In the genomic region with DNA sequence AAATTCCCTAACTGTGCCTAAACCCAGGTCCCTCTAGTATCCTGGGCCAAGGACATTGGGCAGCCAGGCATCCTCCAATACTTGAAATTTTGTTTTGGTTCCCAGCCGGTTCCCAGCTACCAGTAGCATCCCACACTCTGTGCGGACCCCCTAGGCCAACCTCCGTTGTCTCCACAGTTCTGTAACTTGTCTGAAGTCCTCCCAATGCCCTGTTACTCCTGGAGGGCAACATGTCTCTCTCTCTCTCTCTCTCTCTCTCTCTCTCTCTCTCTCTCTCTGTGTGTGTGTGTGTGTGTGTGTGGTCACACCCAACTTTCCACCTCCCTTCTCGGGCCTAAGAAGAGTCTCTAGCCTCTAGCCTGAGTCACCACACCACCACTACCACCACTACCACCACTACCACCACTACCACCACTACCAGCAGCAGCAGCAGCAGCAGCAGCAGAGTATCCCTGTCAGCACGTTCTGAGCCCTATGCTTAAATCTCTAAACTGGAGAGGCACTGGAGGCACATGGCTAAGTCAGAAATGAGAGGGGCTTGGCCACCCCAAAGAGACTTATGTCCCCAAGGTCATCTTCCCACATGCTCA, we compare ENCODE assay signal across 10 mouse cellular contexts. TPM values are rescaled to one million over a fixed set of nuclear protein-coding genes. Genes with fewer than 3 reads are reported as not detected.
DNase-seq lines count a peak whose midpoint lies in the region; ATAC-seq and TF ChIP-seq lines count a peak whose summit lies in the region.
"Had no signal": no experiment of that assay in that cellular context is flagged by ENCODE, and none has a peak within 500 bp of the region (broad histone marks: within the 10 kb centered on the region; RNA-seq: fewer than 3 reads in every experiment).

No protein-coding gene starts in this region.

- intact Hi-C loops in gastrocnemius, adult 2 months (cut with DNase I), result no loop called here

- WGBS in thymus, adult 2 months, result 74% methylated on average over 5 of the region's 5 CpGs
- 32% methylated on average over 5 of the region's 5 CpGs for WGBS in liver, embryonic 12.5 days (ENCODE audit: insufficient replicate concordance)

- H3K36me3 ChIP-seq in thymus, adult 2 months (ENCODE audit: control insufficient read depth, insufficient read depth, low read length), result no peaks in the 10 kb centered on the region
- no peaks in the 10 kb centered on the region for H3K36me3 ChIP-seq in liver, embryonic 12.5 days

- peak overlapping the region; percentile 70 for H3K4me2 ChIP-seq in liver, embryonic 12.5 days

- H3K4me3 ChIP-seq in gastrocnemius, adult 2 months, result peak overlapping the region; percentile 92
- 0 out of 2 replicates have a peak overlapping the region, but pooled peaks have one; percentile 16 for H3K4me3 ChIP-seq in thymus, adult 2 months (ENCODE audit: control insufficient read depth, insufficient read depth, low read length)
- H3K4me3 ChIP-seq in liver, embryonic 12.5 days, result peak overlapping the region; percentile 57

- DNase-seq in gastrocnemius, adult 2 months, result no peak
- DNase-seq in gastrocnemius, adult 8-10 months (ENCODE audit: low spot score in 2 of 2), result no peak
- no peak for DNase-seq in thymus, adult 2 months
- no peak for DNase-seq in thymus, postnatal 25 days
- DNase-seq in ovary, adult 18-20 months (ENCODE audit: low spot score), result no peak
- no peak for DNase-seq in layer of hippocampus, adult 9-10 months (ENCODE audit: low spot score)
- DNase-seq in layer of hippocampus, postnatal 36 days, result no peak

- no peak for TF ChIP-seq CTCF in gastrocnemius, adult 2 months (IDR thresholded peaks at IDR 0.05)
- no peak for TF ChIP-seq CTCF in thymus, adult 2 months (IDR thresholded peaks at IDR 0.05; ENCODE audit: borderline replicate concordance, control insufficient read depth, extremely low read depth, insufficient read depth, low read length, poor library complexity)

- no peak for ATAC-seq in liver, embryonic 12.5 days

- no peaks in the 10 kb centered on the region for H3K9me3 ChIP-seq in liver, embryonic 12.5 days (replicated peaks)

- H3K4me1 ChIP-seq in thymus, adult 2 months (replicated peaks; ENCODE audit: control insufficient read depth, insufficient read depth, low read length), result peaks cover 23% of the 10 kb centered on the region
- peaks cover 61% of the 10 kb centered on the region for H3K4me1 ChIP-seq in liver, embryonic 12.5 days

- no peak for TF ChIP-seq POLR2A in thymus, adult 2 months (IDR thresholded peaks at IDR 0.05; ENCODE audit: control insufficient read depth, extremely low read depth, insufficient read depth, low read length, poor library complexity)

- H3K27me3 ChIP-seq in thymus, adult 2 months (ENCODE audit: control insufficient read depth, insufficient read depth, low read length), result peaks cover 5% of the 10 kb centered on the region
- H3K27me3 ChIP-seq in liver, embryonic 12.5 days (replicated peaks), result peaks cover 67% of the 10 kb centered on the region

- H3K27ac ChIP-seq in gastrocnemius, adult 2 months, result peak overlapping the region; percentile 99
- H3K27ac ChIP-seq in thymus, adult 2 months (ENCODE audit: control insufficient read depth, insufficient read depth, low read length), result no peak overlapping the region
- H3K27ac ChIP-seq in liver, embryonic 12.5 days, result peak overlapping the region; percentile 83

- H3K9ac ChIP-seq in liver, embryonic 12.5 days, result peak overlapping the region; percentile 71

RNA-seq across cellular contexts. Expression of a gene that starts 1.1 kb away (rescaled TPM):
- total RNA-seq in gastrocnemius, adult 2 months (2021), result 10 to 100 TPM; 12.2 to 15.3 TPM
- 10 to 100 TPM in 3 of 4 experiments, 1 to 10 TPM in 1; 9.0 to 12.2 (median 10.9) TPM for total RNA-seq in gastrocnemius, adult 8-10 months (2022)
- polyA plus RNA-seq in thymus, adult 2 months (2012; rRNA removed), result 40.5 and 41.3 TPM in 2 replicates
- 11.8 and 12.6 TPM in 2 replicates for polyA plus RNA-seq in liver, embryonic 12.5 days (2016; fragmentation: Nextera tagmentation; extraction: Ambion mirVana)
- total RNA-seq in layer of hippocampus, postnatal 36 days (2021), result 10 to 100 TPM; 75.9 to 90.3 TPM
- total RNA-seq: neutrophil, adult 5-6 weeks had no signal

RNA-seq across cellular contexts. Expression of a gene that starts 11.2 kb away (rescaled TPM):
- total RNA-seq in gastrocnemius, adult 2 months (2021), result 10 to 100 TPM; 13.7 to 16.3 TPM
- 10 to 100 TPM; 14.3 to 18.2 (median 16.2) TPM for total RNA-seq in gastrocnemius, adult 8-10 months (2022)
- 67.2 and 98.6 TPM in 2 replicates for polyA plus RNA-seq in thymus, adult 2 months (2012; rRNA removed)
- polyA plus RNA-seq in liver, embryonic 12.5 days (2016; fragmentation: Nextera tagmentation; extraction: Ambion mirVana), result 12.1 and 13.0 TPM in 2 replicates
- 10 to 100 TPM; 21.2 to 23.5 TPM for total RNA-seq in layer of hippocampus, postnatal 36 days (2021)

RNA-seq across cellular contexts. Expression of a gene that starts 15.0 kb away (rescaled TPM):
- total RNA-seq in gastrocnemius, adult 2 months (2021), result 10 to 100 TPM; 43.3 to 45.6 TPM
- 10 to 100 TPM; 39.1 to 50.7 (median 45.1) TPM for total RNA-seq in gastrocnemius, adult 8-10 months (2022)
- 227 and 265 TPM in 2 replicates for polyA plus RNA-seq in thymus, adult 2 months (2012; rRNA removed)
- polyA plus RNA-seq in liver, embryonic 12.5 days (2016; fragmentation: Nextera tagmentation; extraction: Ambion mirVana), result 35.0 and 37.9 TPM in 2 replicates
- total RNA-seq in layer of hippocampus, postnatal 36 days (2021), result 10 to 100 TPM; 58.2 to 61.4 TPM

RNA-seq across cellular contexts. Expression of a gene that starts 19.8 kb away (rescaled TPM):
- total RNA-seq in gastrocnemius, adult 2 months (2021), result 1 to 10 TPM in 1 of 2 experiments, under 1 TPM in 1; 0.84 to 1.1 TPM
- 1 to 10 TPM in 3 of 4 experiments, under 1 TPM in 1; 0.87 to 2.3 (median 1.1) TPM for total RNA-seq in gastrocnemius, adult 8-10 months (2022)
- polyA plus RNA-seq in thymus, adult 2 months (2012; rRNA removed), result 0.80 and 0.89 TPM in 2 replicates
- 0.81 and 1.1 TPM in 2 replicates for polyA plus RNA-seq in liver, embryonic 12.5 days (2016; fragmentation: Nextera tagmentation; extraction: Ambion mirVana)
- total RNA-seq in layer of hippocampus, postnatal 36 days (2021), result 10 to 100 TPM; 24.2 to 25.3 TPM
- total RNA-seq: common myeloid progenitor, adult 5-6 weeks; neutrophil, adult 5-6 weeks had no signal

RNA-seq across cellular contexts. Expression of a gene that starts 19.8 kb away (rescaled TPM):
- total RNA-seq in gastrocnemius, adult 2 months (2021), result under 1 TPM in 1 of 2 experiments, not detected in 1; 0.11 TPM
- under 1 TPM in 2 of 4 experiments, not detected in 2; 0.13 to 0.15 TPM for total RNA-seq in gastrocnemius, adult 8-10 months (2022)
- 0.19 and 0.38 TPM in 2 replicates for polyA plus RNA-seq in thymus, adult 2 months (2012; rRNA removed)
- 0.19 and 0.35 TPM in 2 replicates for polyA plus RNA-seq in liver, embryonic 12.5 days (2016; fragmentation: Nextera tagmentation; extraction: Ambion mirVana)
- total RNA-seq in layer of hippocampus, postnatal 36 days (2021), result 10 to 100 TPM; 23.4 to 24.0 TPM
- total RNA-seq: common myeloid progenitor, adult 5-6 weeks; neutrophil, adult 5-6 weeks had no signal

Comparison
In these comparisons a context has a peak if more than half of its experiments do, and no peak if none do; other contexts are left out.
1. H3K4me3 ChIP-seq: peak in every context shown above with its lines; median percentile 92 in gastrocnemius, adult 2 months; 57 in liver, embryonic 12.5 days; 16 in thymus, adult 2 months.
2. RNA of a gene that starts 1.1 kb away (total RNA-seq): 75.9 to 90.3 TPM in layer of hippocampus, postnatal 36 days; 12.2 to 15.3 TPM in gastrocnemius, adult 2 months and 9.0 to 12.2 TPM in gastrocnemius, adult 8-10 months; every median in the first group is over 4 times any median in the second.